Mouse (Mus musculus): ENCODE results near the gene Kmt2a. TPM values are rescaled to one million over a fixed set of nuclear protein-coding genes. Genes with fewer than 3 reads are reported as not detected.
A peak's percentile ranks its signal among the peaks of the same experiment; 100 is the strongest.

The Kmt2a gene
- polyA plus RNA-seq, 1 experiment from 2014 or later: 12.3 TPM

DNA sequence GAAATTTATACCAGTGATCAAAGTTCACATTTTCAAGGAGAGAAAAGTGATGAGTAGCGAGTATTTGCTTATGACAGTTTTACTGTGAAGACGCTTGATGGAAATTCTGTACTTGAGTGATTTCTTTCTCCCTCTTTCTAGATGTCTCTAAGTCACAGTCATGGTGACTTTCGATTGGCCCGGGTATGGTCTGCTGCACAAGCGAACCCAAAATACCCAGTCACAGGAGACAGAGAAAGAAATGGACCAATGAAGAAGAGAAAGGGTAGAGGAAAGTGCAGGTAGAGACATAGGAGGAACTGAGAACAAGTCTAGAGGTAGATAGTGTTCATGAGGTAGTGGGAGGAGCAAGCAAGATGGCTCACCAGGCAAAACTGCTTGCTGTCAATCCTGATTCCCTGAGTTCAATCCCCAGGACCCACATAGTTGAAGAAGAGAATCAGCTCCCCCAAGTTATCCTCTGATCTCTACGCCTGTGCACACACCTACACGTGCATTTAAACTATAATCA is 7.1 kb upstream of the Kmt2a start:
- no peak for ATAC-seq (ENCODE audit: low read depth)
- 78% methylated on average over 7 of the region's 7 CpGs for WGBS

DNA sequence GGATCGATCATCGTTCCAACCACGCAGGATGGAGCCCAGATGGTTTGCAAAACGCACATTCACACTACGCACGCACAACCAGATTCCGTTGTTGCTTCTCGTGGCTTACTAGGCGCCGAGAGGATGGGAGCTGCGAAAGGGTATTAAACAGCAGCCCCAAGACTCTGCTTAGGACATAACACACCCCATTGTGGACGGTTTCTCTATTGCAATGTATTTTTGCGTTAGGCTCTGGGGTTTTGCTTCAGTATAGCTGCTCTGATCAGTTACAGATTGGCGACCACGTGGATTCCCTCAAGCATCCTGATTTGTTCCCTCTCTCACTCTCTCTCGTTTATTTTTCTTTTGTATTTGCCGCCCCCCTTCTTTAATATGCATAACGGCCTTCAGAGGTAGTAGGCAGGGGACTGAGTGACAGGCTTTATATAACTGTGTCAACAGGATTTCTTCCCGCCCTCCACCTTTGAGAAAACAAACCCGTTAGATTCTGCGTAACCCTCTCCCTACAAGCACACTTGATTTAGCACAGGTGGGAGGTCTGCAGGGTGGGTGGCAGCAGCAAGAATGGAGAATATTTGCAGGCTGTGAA is 2.0 kb upstream of the Kmt2a start:
- Histone ChIP-seq H3K9me3 (ENCODE audit: control insufficient read depth, low read length) (no peaks in the 10 kb centered on the region), H3K4me1 (ENCODE audit: control insufficient read depth, insufficient read depth, low read length) (peaks cover 14% of the 10 kb centered on the region), H3K4me2 (ENCODE audit: low read depth, low read length) (peak overlapping the region; percentile 96), H3K9ac (ENCODE audit: low read depth, low read length) (peak overlapping the region; percentile 82), H3K4me3 (ENCODE audit: low read depth, low read length) (peak overlapping the region; percentile 83), H3K36me3 (ENCODE audit: control insufficient read depth, insufficient read depth, low read length) (no peaks in the 10 kb centered on the region), H3K27ac (replicated peaks; ENCODE audit: low read depth, low read length) (peak overlapping the region; percentile 98), H3K27me3 (replicated peaks; ENCODE audit: control insufficient read depth, insufficient read depth, low read length) (no peaks in the 10 kb centered on the region)
- ATAC-seq (ENCODE audit: low read depth) (no peak; the same call in 1 of the 2 replicates), DNase-seq (ENCODE audit: low spot score) (peak; percentile 64)
- WGBS: under 1% methylated on average over 21 of the region's 21 CpGs

More for the DNA sequence above, 7.1 kb upstream of the Kmt2a start:
- Histone ChIP-seq H3K27me3 (replicated peaks; ENCODE audit: control insufficient read depth, insufficient read depth, low read length) (no peaks in the 10 kb centered on the region), H3K4me1 (ENCODE audit: control insufficient read depth, insufficient read depth, low read length) (peaks cover 3% of the 10 kb centered on the region), H3K27ac (replicated peaks; ENCODE audit: low read depth, low read length) (no peak overlapping the region), H3K9me3 (ENCODE audit: control insufficient read depth, low read length) (no peaks in the 10 kb centered on the region), H3K9ac (ENCODE audit: low read depth, low read length) (no peak overlapping the region), H3K4me3 (ENCODE audit: low read depth, low read length) (no peak overlapping the region), H3K36me3 (ENCODE audit: control insufficient read depth, insufficient read depth, low read length) (no peaks in the 10 kb centered on the region), H3K4me2 (ENCODE audit: low read depth, low read length) (no peak overlapping the region)
- no peak for DNase-seq (ENCODE audit: low spot score)

GRCm38 (mm10) chr9:44882436-44882980 is 1.4 kb upstream of the Kmt2a start:
- H3K27me3 ChIP-seq (replicated peaks; ENCODE audit: control insufficient read depth, insufficient read depth, low read length): no peaks in the 10 kb centered on the region
- H3K9me3 ChIP-seq (ENCODE audit: control insufficient read depth, low read length): no peaks in the 10 kb centered on the region
- peak overlapping the region; percentile 96 for H3K4me2 ChIP-seq (ENCODE audit: low read depth, low read length)
- H3K4me3 ChIP-seq (ENCODE audit: low read depth, low read length): peak overlapping the region; percentile 83
- peak overlapping the region; percentile 82 for H3K9ac ChIP-seq (ENCODE audit: low read depth, low read length)
- H3K36me3 ChIP-seq (ENCODE audit: control insufficient read depth, insufficient read depth, low read length): no peaks in the 10 kb centered on the region
- H3K27ac ChIP-seq (replicated peaks; ENCODE audit: low read depth, low read length): peak overlapping the region; percentile 98
- WGBS: 0% methylated on average over 21 of the region's 27 CpGs
- DNase-seq (ENCODE audit: low spot score) (peak; percentile 84), ATAC-seq (ENCODE audit: low read depth) (peak; percentile 62)
- peaks cover 20% of the 10 kb centered on the region for H3K4me1 ChIP-seq (ENCODE audit: control insufficient read depth, insufficient read depth, low read length)

GRCm38 (mm10) chr9:44881941-44882435 is 892 bp upstream of the Kmt2a start:
- H3K27ac ChIP-seq (replicated peaks; ENCODE audit: low read depth, low read length): peak overlapping the region; percentile 98
- H3K4me2 ChIP-seq (ENCODE audit: low read depth, low read length): peak overlapping the region; percentile 96
- H3K9me3 ChIP-seq (ENCODE audit: control insufficient read depth, low read length): no peaks in the 10 kb centered on the region
- no peaks in the 10 kb centered on the region for H3K36me3 ChIP-seq (ENCODE audit: control insufficient read depth, insufficient read depth, low read length)
- H3K4me1 ChIP-seq (ENCODE audit: control insufficient read depth, insufficient read depth, low read length): peaks cover 21% of the 10 kb centered on the region
- peak; percentile 94 for DNase-seq (ENCODE audit: low spot score)
- peak overlapping the region; percentile 83 for H3K4me3 ChIP-seq (ENCODE audit: low read depth, low read length)
- H3K9ac ChIP-seq (ENCODE audit: low read depth, low read length): peak overlapping the region; percentile 82
- 0% methylated on average over 25 of the region's 29 CpGs for WGBS
- peak; percentile 81 for ATAC-seq (ENCODE audit: low read depth)
- H3K27me3 ChIP-seq (replicated peaks; ENCODE audit: control insufficient read depth, insufficient read depth, low read length): no peaks in the 10 kb centered on the region

- peak overlapping the region; percentile 98 for H3K27ac ChIP-seq (replicated peaks; ENCODE audit: low read depth, low read length)
- peaks cover 21% of the 10 kb centered on the region for H3K4me1 ChIP-seq (ENCODE audit: control insufficient read depth, insufficient read depth, low read length)
- peak overlapping the region; percentile 94 for H3K9ac ChIP-seq (ENCODE audit: low read depth, low read length)
- peak; percentile 49 for DNase-seq (ENCODE audit: low spot score)
- peak overlapping the region; percentile 96 for H3K4me2 ChIP-seq (ENCODE audit: low read depth, low read length)
- H3K9me3 ChIP-seq (ENCODE audit: control insufficient read depth, low read length): no peaks in the 10 kb centered on the region
- peak overlapping the region; percentile 83 for H3K4me3 ChIP-seq (ENCODE audit: low read depth, low read length)
- H3K36me3 ChIP-seq (ENCODE audit: control insufficient read depth, insufficient read depth, low read length): no peaks in the 10 kb centered on the region
- under 1% methylated on average over 33 of the region's 44 CpGs for WGBS
- no peaks in the 10 kb centered on the region for H3K27me3 ChIP-seq (replicated peaks; ENCODE audit: control insufficient read depth, insufficient read depth, low read length)
- ATAC-seq (ENCODE audit: low read depth): peak; percentile 1
These were observed 601 bp downstream of the Kmt2a start for GRCm38 (mm10) chr9:44880309-44881081.

DNA sequence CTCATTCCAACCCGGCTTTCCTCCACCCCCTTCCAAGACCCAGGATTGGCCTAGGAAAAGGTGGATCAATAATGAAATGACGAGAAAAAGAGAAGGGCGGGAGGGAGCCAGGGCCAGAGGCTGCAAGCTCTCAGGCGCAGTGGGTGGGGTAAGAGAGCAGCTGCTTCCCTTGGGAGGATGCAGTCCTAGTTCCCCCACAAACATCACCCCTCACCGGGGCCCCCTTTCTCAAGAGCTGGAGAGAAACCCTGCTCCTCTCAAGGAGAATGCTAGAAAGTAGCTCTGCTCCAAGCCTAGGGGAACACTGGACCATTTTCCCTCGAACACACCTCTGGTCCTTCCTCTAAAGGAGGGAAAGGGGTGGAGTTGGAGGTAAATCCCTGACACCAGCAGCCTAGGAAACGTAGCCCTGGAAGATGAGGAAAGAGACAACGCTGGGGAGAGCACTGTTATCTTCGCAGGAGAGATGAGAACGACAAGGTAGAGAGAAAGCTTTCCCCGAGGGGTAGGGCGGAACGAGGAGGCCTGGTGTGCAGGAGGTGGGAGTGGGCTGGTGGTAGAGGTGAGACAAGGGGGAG is 1.3 kb downstream of the Kmt2a start:
- H3K4me1 ChIP-seq (ENCODE audit: control insufficient read depth, insufficient read depth, low read length): peaks cover 21% of the 10 kb centered on the region
- peak overlapping the region; percentile 83 for H3K4me3 ChIP-seq (ENCODE audit: low read depth, low read length)
- H3K27me3 ChIP-seq (replicated peaks; ENCODE audit: control insufficient read depth, insufficient read depth, low read length): no peaks in the 10 kb centered on the region
- DNase-seq (ENCODE audit: low spot score): peak; percentile 65
- peak overlapping the region; percentile 98 for H3K27ac ChIP-seq (replicated peaks; ENCODE audit: low read depth, low read length)
- H3K36me3 ChIP-seq (ENCODE audit: control insufficient read depth, insufficient read depth, low read length): no peaks in the 10 kb centered on the region
- 0% methylated on average over 13 of the region's 13 CpGs for WGBS
- ATAC-seq (ENCODE audit: low read depth): no peak
- H3K9me3 ChIP-seq (ENCODE audit: control insufficient read depth, low read length): no peaks in the 10 kb centered on the region
- peak overlapping the region; percentile 96 for H3K4me2 ChIP-seq (ENCODE audit: low read depth, low read length)
- H3K9ac ChIP-seq (ENCODE audit: low read depth, low read length): peak overlapping the region; percentile 94

GRCm38 (mm10) chr9:44878776-44879500 is 2.2 kb downstream of the Kmt2a start:
- Histone ChIP-seq H3K4me3 (ENCODE audit: low read depth, low read length) (peak overlapping the region; percentile 83), H3K9ac (ENCODE audit: low read depth, low read length) (peak overlapping the region; percentile 94), H3K4me2 (ENCODE audit: low read depth, low read length) (peak overlapping the region; percentile 96), H3K27me3 (replicated peaks; ENCODE audit: control insufficient read depth, insufficient read depth, low read length) (no peaks in the 10 kb centered on the region), H3K27ac (replicated peaks; ENCODE audit: low read depth, low read length) (0 out of 2 replicates have a peak overlapping the region, but pooled peaks have one; percentile 98), H3K36me3 (ENCODE audit: control insufficient read depth, insufficient read depth, low read length) (no peaks in the 10 kb centered on the region), H3K4me1 (ENCODE audit: control insufficient read depth, insufficient read depth, low read length) (peaks cover 28% of the 10 kb centered on the region), H3K9me3 (ENCODE audit: control insufficient read depth, low read length) (no peaks in the 10 kb centered on the region)
- no peak for ATAC-seq (ENCODE audit: low read depth)
- DNase-seq (ENCODE audit: low spot score): peak; percentile 37
- 18% methylated on average over 9 of the region's 9 CpGs for WGBS

DNA sequence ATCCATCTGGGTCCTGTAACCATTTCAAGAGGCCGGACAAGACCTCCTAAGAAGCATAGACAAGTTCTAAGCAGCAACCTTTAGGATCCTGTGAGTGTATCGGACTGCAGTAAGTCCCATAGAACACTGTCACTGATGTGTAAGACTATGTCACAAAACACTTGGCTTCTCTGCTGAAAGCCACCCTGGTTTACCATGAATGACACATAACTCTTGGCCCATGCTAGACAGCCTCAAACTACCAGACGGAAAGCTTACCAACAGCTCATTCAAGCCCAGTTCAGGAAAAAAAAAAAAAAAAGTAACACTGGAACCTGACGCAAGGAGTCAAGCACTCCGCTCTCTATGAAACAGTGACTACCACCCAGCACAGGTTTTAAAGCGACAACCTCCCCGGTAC is 3.4 kb downstream of the Kmt2a start:
- no peak overlapping the region for H3K4me3 ChIP-seq (ENCODE audit: low read depth, low read length)
- H3K27me3 ChIP-seq (replicated peaks; ENCODE audit: control insufficient read depth, insufficient read depth, low read length): no peaks in the 10 kb centered on the region
- ATAC-seq (ENCODE audit: low read depth) (no peak), DNase-seq (ENCODE audit: low spot score) (no peak)
- no peak overlapping the region for H3K9ac ChIP-seq (ENCODE audit: low read depth, low read length)
- H3K9me3 ChIP-seq (ENCODE audit: control insufficient read depth, low read length): no peaks in the 10 kb centered on the region
- H3K4me2 ChIP-seq (ENCODE audit: low read depth, low read length): 0 out of 2 replicates have a peak overlapping the region, but pooled peaks have one; percentile 2
- WGBS: 79% methylated on average over 7 of the region's 7 CpGs
- H3K36me3 ChIP-seq (ENCODE audit: control insufficient read depth, insufficient read depth, low read length): no peaks in the 10 kb centered on the region
- no peak overlapping the region for H3K27ac ChIP-seq (replicated peaks; ENCODE audit: low read depth, low read length)
- H3K4me1 ChIP-seq (ENCODE audit: control insufficient read depth, insufficient read depth, low read length): peaks cover 25% of the 10 kb centered on the region
